Comparison of ENCODE assay signal across 18 mouse cellular contexts in the genomic region with DNA sequence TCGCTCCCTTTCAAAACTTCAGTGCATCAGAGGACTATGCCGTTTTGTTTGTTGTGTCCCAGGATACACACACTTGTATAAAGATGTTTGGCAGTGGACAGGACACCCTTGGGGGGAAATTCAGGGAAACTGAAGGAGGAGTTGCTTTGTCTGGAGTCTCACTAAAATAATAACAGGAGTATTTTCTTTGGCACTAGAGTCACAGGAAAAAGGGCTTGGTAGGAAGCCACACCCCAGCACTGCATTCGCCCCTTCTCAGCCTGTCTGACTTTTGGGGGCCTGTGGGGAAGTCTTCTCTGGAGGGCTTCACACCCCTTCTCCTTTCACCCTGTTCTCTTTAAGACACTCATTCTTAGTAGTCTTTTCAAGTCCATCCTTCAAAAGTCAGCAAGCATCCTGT.
"Had no signal": no experiment of that assay in that cellular context is flagged by ENCODE, and none has a peak within 500 bp of the region (broad histone marks: within the 10 kb centered on the region; RNA-seq: fewer than 3 reads in every experiment).

No protein-coding gene starts in this region.

- H3K36me3 ChIP-seq: liver, embryonic 13.5 days; midbrain, embryonic 12.5 days; midbrain, embryonic 15.5 days; neural tube, embryonic 13.5 days had no signal

- H3K9me3 ChIP-seq: liver, embryonic 13.5 days; midbrain, embryonic 12.5 days; midbrain, embryonic 15.5 days; neural tube, embryonic 13.5 days had no signal

- ATAC-seq: midbrain, embryonic 15.5 days had no signal

- H3K4me3 ChIP-seq: left cerebral cortex, adult 2 months; liver, embryonic 13.5 days; midbrain, embryonic 12.5 days; midbrain, embryonic 15.5 days; neural tube, embryonic 13.5 days had no signal

- H3K4me1 ChIP-seq: liver, embryonic 13.5 days had no signal

- H3K27ac ChIP-seq: left cerebral cortex, adult 2 months; liver, embryonic 13.5 days; macrophage; midbrain, embryonic 12.5 days; midbrain, embryonic 15.5 days; neural tube, embryonic 13.5 days; stomach, postnatal 0 days had no signal

- H3K9ac ChIP-seq: liver, embryonic 13.5 days; midbrain, embryonic 12.5 days; midbrain, embryonic 15.5 days; neural tube, embryonic 13.5 days had no signal

- DNase-seq: kidney, adult 9 months; kidney, postnatal 10 days; kidney, postnatal 36 days; layer of hippocampus, postnatal 36 days; liver, embryonic 13.5 days; lung, adult 2 months; right cerebral cortex, adult 18-20 months; right cerebral cortex, postnatal 14 days; right cerebral cortex, postnatal 4 days; thymus, adult 2 months; thymus, postnatal 14 days; thymus, postnatal 4 days had no signal

- H3K27me3 ChIP-seq: liver, embryonic 13.5 days; midbrain, embryonic 15.5 days; neural tube, embryonic 13.5 days had no signal

- H3K4me2 ChIP-seq: liver, embryonic 13.5 days; midbrain, embryonic 12.5 days; midbrain, embryonic 15.5 days; neural tube, embryonic 13.5 days had no signal
